Mouse (Mus musculus) testis, postnatal 14 days (tissue): Measurements from ENCODE around the gene Zfp617.
"Not testable (repeated sequence)": the region's sequence is repeated elsewhere in the genome, so short reads cannot be mapped to it uniquely, and the experiment has no call there.

Source experiments
- DNase-seq: peaks from one replicate; pipeline ENCODE4 v3.0.0; 2021; ENCODE audit warnings: low spot score

The Zfp617 gene

DNA sequence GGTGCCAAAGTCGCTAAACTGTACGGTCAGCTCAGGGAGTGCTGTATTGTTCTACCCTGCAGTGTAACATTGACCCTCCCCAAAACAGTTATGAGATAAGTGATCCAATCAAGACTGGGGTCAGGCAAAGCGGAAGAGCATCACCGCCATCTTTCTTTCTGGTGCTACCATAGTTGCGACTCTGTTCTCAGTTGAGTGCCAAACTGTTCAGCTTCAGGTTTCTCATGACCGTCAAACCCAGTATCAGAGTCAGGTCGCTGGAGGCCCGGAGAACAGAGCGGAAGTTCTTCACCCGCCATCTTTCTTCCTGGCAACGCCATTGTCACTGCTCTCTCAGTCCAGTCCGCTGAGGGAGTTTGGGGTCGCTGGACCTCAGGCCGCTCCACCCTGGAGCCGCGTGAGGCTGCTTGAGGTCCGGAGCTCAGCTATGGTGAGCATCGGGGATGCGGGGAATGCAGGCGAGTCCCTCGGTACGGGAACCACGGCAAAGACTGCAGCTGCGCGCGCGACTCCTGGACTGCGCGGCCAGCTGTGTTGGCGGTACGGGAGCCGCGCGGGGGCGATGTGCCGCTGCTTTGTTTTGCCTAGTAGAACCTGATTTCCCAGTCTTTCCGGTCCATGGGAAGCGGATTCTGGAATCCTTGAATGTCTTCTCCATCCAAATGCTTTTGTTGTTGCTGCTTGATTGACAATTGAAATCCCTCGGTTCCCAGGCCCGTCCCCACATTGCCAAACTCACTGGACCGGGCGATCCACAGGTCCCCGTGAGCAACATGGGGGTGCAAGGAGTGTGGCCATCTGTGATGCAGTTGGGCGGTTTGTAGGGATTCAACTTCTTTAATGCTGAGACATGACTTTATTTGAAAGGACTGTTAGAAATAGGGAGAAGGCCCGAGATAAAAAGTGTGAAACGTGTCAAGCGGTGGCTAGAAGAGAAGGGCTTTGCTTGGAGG lies at the start of gene Zfp617, which contains the start of gene Zfp882:
Zfp617 (plus strand) TSS at position 327 of the 953 bp plus-strand sequence.
Zfp882 (plus strand) TSS at position 300 of the 953 bp plus-strand sequence.
- peak; percentile 84 for DNase-seq

DNA sequence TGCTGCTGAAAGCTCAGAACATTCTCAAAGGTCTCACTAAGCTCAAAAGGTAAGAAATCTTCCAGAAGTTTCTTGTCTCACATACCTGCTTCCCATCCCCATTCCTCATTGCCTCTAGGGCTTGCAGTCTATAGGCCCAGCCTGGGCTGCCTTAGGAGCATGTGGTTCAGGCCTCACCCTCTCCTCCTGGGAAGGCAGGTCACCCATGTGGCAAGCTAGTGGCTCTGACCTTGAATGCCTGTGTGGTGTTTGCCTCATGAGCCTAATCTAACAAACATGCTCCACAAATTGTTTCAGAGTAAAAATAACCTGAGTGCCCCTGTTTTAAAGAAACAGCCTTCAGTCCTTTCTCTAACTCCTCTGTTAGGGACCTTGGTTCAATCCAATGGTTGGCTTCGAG lies 46.9 kb upstream of the Zfp617 start:
- DNase-seq = not testable (repeated sequence)

DNA sequence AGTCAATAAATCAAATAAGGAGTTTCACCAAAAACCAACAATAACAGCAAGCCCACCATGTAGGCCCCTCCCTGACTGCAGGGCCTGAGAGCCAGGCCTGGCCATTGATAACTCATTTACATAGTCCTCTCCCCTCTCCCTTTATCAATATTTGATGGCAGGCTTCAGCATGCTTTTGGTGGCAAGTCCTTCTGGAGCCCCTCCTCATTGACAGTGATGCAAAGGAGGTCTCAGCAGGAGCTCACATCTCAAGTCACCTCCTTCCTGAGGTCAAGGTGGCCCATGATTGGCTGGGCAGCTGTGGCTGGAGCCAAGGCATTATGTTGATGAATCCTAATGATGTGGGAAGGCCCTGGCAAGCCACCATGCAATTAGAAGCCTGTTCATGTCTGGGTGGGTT lies 46.4 kb upstream of the Zfp617 start:
- not testable (repeated sequence) for DNase-seq

DNA sequence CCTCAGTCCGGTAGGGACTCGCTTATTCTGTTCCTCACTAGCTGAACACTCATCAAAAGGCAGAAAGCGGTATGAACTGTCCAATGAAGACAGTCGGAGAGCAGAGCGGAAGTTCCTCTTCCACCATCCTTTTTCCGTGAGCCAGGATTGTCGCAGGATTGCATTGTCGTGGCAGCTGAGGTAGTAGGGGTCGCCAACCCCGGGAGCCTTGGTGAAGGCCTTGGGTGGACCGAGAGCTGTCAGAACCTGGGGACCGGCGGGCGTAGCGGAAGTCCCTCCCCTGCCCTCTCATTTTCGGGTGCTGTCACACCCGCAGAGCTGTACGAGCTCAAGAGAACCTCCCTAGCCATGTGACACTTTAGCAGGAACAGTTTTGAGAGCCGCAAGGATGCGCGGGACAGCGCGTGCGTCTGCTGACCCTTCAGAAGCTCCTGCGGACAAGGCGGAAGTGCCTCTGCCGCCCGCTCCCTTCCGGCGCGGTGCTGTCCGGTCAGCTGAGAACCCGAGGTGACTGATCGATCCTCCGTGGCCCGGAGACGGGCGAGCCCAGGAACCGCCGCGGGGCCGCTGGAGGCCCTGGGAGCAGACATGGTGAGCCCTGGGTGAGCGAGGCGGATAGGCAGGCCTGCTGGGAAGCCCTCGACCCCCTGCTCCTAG lies 26.7 kb upstream of the Zfp617 start, which contains the start of gene Zfp709:
Zfp709 (plus strand) TSS at position 402 of the 657 bp plus-strand sequence.
- DNase-seq = peak; percentile 72

DNA sequence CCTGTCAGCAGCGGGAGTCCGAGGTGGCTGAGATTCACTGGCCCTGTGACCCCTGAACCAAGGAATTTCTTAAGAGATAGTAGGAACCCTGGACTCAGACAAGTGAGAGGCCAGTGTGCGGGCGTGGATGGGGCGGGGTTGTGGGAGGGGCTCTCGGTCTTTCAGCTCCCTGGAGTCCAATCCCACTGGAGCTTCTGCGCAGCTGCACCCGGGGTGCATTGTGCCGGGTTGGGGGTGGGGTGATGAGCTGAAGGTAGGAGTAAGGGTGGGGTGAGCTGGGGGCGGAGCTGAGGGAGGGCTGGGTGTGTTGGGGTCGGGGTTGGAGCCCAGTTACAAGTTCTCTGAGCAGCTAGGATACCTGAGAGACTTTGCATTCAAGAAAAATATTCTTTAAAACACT lies 7.8 kb upstream of the Zfp617 start:
- not testable (repeated sequence) for DNase-seq

GRCm38 (mm10) chr8:71903084-71903483 lies 5.4 kb upstream of the Zfp617 start:
- not testable (repeated sequence) for DNase-seq

GRCm38 (mm10) chr8:71906809-71907208 lies 1.6 kb upstream of the Zfp617 start:
- no peak for DNase-seq

GRCm38 (mm10) chr8:71907798-71908257 lies 607 bp upstream of the Zfp617 start:
- no peak for DNase-seq

- DNase-seq = no peak
These were observed 3.9 kb downstream of the Zfp617 start for GRCm38 (mm10) chr8:71912286-71912685.

DNA sequence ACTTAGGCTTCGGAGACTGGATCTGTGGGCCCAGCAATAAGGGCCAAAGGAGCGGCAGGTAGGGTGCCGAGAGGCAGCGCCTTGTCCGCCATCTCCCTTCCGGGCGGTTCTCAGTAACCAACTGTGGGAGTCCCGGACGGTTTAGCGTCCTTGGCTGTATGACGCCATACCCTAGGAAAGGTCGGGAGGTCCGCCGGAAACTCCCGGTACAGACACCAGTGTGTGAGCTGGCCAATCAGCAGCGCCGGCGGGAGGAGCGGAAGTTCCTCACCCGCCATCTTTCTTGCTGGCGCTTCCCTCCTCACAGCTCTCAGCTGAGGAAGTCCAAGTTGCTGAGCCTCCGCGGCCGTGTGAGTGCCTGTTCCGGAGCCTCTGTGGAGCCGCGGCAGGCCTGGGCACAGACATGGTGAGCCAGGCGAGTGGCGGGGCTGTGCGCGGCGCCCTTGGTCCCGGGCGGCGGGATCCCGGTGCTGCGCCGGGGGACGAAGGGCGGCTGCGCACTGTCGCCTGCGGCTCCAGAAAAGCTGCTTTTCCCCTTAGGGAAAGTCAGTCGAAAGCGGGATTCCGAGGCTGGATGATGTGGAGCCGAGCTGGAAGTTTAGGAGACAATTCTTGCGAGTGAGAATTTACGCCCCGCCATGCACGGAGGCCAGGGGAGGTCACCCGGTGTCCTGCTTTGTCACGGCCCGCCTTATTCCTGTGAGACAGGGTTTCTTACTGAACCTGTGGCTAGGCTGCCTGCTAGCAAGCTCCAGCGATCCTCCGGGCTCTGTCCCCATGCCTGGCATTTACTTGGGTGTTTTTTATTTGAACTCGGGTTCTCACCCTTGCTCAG lies 14.3 kb downstream of the Zfp617 start:
- DNase-seq = peak; percentile 95

DNA sequence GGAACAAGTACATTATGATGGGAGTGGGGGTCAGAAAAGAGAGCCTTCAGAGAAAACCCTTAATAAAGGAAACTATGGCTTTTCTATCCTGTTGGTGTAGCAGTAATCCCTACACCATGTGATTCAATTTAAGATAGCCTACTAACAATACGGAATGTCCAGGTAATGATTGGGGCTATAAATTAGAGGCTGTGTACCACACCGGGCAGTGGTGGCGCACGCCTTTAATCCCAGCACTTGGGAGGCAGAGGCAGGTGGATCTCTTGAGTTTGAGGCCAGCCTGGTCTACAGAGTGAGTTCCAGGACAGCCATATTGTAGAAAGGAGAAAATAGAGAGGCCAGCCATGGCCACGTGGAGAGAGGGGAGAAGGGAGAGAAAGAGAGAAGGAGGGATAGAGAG lies 17.4 kb downstream of the Zfp617 start:
- DNase-seq = no peak

GRCm38 (mm10) chr8:71926551-71926950 lies 18.1 kb downstream of the Zfp617 start:
- DNase-seq = no peak

DNA sequence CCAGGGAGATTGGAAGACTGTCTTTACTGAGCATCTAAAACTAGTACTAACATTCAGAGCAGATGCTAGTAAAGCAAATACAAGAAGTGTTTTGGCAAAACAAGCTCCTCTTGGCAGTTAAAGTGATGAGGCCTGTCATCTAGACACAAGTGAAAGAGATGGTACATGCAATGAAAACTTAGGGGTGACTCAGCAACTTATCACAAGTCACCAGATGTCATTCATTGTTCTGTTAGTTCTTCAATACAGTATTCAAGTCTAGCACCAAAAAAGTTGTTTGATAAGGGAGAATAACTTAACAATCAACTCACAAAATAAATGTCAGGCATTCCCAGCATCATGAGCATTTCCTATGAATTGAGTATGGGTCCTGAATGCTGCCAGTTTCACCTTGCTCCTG lies 19.3 kb downstream of the Zfp617 start:
- no peak for DNase-seq

- not testable (repeated sequence) for DNase-seq
These were observed 29.6 kb downstream of the Zfp617 start for GRCm38 (mm10) chr8:71938037-71938436.

DNA sequence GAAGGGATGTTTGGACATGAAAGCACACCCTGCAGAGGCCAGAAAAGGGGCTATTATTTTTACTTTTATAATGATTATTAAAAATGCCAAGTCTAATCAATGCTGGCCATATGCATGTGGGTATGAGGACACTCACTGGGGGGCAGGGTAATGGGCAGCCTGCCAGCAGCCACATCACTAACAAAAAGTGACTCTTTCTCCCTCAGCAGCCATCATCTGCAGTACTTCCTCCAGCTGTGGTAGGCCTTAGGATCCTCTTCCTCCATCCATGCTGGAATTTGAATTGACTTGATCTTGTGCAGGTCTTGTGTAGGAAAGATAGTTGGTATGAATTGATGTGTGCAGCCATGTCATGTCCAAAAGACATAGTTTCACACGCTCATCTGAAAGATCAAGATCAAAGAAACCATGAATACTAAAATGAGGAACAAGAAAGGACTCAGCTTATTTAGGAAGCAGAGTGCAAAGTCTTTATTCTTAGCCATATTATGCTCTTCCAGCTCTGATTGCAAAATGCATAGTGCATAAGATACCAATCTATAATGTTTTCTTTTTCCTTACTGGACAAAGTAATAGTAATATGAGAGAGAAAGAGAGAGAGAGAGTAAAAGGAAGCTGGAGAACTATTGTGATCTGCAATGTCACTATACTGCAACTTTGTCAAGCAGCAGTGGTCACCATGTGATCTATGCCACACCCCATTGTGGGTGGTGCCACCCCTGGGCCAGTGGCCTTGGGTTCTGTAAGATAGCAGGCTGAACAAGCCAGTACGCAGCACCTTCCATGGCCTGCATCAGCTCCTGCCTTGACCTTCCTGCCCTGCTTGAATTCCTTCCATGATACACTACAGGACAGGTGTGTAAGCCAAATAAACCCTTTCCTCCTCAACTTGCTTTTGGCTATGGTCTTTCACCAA lies 32.1 kb downstream of the Zfp617 start:
- no peak for DNase-seq

- DNase-seq = no peak
These were observed 33.3 kb downstream of the Zfp617 start for GRCm38 (mm10) chr8:71941776-71942175.

GRCm38 (mm10) chr8:71948624-71949023 lies 40.2 kb downstream of the Zfp617 start:
- DNase-seq = no peak

DNA sequence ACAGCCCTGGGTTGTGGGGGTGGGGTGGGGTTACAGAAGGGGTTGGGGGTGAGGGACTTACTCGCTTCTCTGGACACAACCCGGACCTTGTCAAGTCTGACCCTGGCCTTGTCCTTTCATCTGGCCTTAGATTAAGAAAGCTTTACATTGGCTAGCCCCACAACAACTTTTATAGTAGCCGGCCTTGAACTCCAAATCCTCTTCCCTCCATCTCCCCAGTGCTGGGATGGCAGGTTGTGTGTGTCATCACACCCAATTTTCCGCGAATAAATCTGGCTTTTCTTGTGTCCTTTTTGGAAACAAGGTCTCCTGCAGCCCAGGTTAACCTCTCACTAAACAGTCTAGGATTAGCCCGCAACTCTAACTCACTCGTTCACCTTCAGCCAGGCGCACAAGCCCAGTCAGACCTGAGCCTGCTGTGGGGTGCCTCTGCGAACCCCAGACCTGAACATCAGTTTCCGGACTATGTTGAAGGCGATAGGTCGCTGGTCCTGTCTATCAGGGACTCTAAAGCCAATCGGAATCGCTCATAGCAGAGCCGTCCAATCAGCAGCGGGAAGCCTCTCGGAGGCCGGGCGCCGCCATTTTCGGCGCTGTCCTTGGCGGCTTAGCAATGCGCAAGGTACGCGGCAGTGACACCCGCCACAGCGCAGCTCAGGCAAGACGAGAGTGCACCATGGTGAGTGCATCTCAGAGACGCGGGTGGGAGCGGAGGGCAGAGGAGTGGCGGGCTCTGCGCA lies 42.2 kb downstream of the Zfp617 start, which contains the start of gene Zfp961:
Zfp961 (plus strand) TSS at position 557 of the 740 bp plus-strand sequence.
- peak; percentile 98 for DNase-seq

GRCm38 (mm10) chr8:71951436-71952161 lies 43.2 kb downstream of the Zfp617 start:
- DNase-seq = peak; percentile 61
